Mouse (Mus musculus) liver, embryonic 13.5 days (tissue): Measurements from ENCODE around the gene Elfn2. TPM values are rescaled to one million over a fixed set of nuclear protein-coding genes. Genes with fewer than 3 reads are reported as not detected.

ENCODE experiments used
- ATAC-seq: fragments of 200-750 bp; cut with Nextera tagmentation; 2 replicates; pipeline ENCODE4 v1.8.0; 2017; ENCODE audit warnings: low read depth, mild to moderate bottlenecking, moderate number of reproducible peaks, moderate library complexity
- DNase-seq: peaks from one replicate; pipeline ENCODE4 v3.0.0; 2022
- H3K27ac ChIP-seq: fragments of 300-500 bp; sonication (generic); 2 replicates; pipeline ENCODE4 v1.5.1; 2015; ENCODE audit warnings: moderate library complexity, mild to moderate bottlenecking, inconsistent platforms
- H3K27me3 ChIP-seq: fragments of 300-500 bp; sonication (generic); 2 replicates; pipeline ENCODE4 v1.6.1; 2015; ENCODE audit warnings: mild to moderate bottlenecking, inconsistent platforms
- H3K36me3 ChIP-seq: fragments of 300-500 bp; sonication (generic); 2 replicates; pipeline ENCODE4 v1.6.1; 2015; ENCODE audit warnings: mild to moderate bottlenecking, inconsistent platforms
- H3K4me1 ChIP-seq: fragments of 300-500 bp; sonication (generic); replicated peaks from 2 replicates; pipeline ENCODE4 v1.6.1; 2015; ENCODE audit warnings: inconsistent platforms
- H3K4me2 ChIP-seq: fragments of 300-500 bp; sonication (generic); 2 replicates; pipeline ENCODE4 v1.6.1; 2015; ENCODE audit warnings: inconsistent platforms, mild to moderate bottlenecking, moderate library complexity
- H3K4me3 ChIP-seq: fragments of 300-500 bp; sonication (generic); replicated peaks from 2 replicates; pipeline ENCODE4 v1.5.1; 2015; ENCODE audit warnings: mild to moderate bottlenecking, inconsistent platforms
- H3K9ac ChIP-seq: fragments of 300-500 bp; sonication (generic); 2 replicates; pipeline ENCODE4 v1.6.1; 2015; ENCODE audit warnings: mild to moderate bottlenecking, inconsistent platforms
- H3K9me3 ChIP-seq: fragments of 300-500 bp; sonication (generic); replicated peaks from 2 replicates; pipeline ENCODE4 v1.6.1; 2016; ENCODE audit warnings: inconsistent platforms
- WGBS: fragments of 180-500 bp; shearing (Covaris S2); methylation state at CpG from one replicate; pipeline ENCODE4 v1.1.7; 2015; ENCODE audit not compliant: insufficient replicate concordance; 5-methylcytosine and 5-hydroxymethylcytosine counted together
- polyA plus RNA-seq: library from polyadenylated mRNA; unstranded; fragments of >200 nt; fragmentation: Nextera tagmentation; extraction: Ambion mirVana; gene quantifications from 2 replicates; pipeline ENCODE4 v1.2.1, GENCODE M21; 2015

Elfn2 gene
- polyA plus RNA-seq, 1 experiment from 2014 or later = 0.01 TPM

DNA sequence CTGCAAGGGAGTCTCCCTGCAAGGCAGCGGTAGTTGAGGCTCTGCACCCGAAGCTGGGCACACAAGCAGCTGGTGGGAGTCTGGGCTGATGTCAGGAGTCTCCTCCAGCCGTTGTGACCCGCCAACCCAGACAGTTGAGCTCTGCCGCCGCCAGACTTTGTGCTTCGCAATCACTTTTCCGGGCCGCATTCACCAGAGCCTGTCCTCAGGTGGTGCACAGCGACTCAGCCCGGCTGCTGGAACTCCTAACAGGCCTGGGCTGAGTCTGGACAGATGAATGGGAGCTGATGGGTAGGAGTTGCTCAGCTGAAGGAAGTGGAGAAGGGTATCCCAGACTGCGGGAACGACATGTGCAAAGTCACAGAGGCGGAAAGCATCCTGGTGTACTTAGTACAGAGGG lies 845 bp upstream of the Elfn2 start:
- Histone ChIP-seq H3K27me3 (peaks cover 95% of the 10 kb centered on the region), H3K4me3 (no peak overlapping the region), H3K27ac (no peak overlapping the region), H3K4me1 (no peaks in the 10 kb centered on the region), H3K9ac (no peak overlapping the region), H3K4me2 (no peak overlapping the region), H3K9me3 (no peaks in the 10 kb centered on the region), H3K36me3 (no peaks in the 10 kb centered on the region)
- DNase-seq (no peak), ATAC-seq (no peak)
- 10% methylated on average over 14 of the region's 14 CpGs for WGBS

DNA sequence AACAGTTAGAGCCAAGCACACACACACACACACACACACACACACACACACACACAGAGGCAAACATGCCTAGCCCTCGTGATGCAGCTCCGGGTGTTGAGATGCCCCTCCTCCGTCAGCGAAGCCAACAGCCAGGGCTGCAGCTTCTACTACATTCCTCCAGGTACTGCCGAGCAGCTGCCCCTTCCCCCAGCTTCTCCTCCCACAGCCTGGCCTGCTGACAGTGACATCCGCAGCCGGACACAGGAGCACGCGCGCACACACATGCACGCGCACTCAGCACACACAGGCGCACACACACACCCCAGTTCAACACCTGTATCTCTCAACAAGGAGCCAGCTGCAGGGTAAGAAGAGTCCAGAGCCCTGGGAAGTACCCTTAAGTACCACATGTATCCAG lies 1.6 kb downstream of the Elfn2 start:
- Histone ChIP-seq H3K4me2 (no peak overlapping the region), H3K4me1 (no peaks in the 10 kb centered on the region), H3K27me3 (peaks cover 96% of the 10 kb centered on the region), H3K9me3 (no peaks in the 10 kb centered on the region), H3K27ac (no peak overlapping the region), H3K36me3 (no peaks in the 10 kb centered on the region), H3K4me3 (no peak overlapping the region), H3K9ac (no peak overlapping the region)
- whole genome bisulfite sequencing = 49% methylated on average over 13 of the region's 13 CpGs
- DNase-seq = no peak
- ATAC-seq = no peak

DNA sequence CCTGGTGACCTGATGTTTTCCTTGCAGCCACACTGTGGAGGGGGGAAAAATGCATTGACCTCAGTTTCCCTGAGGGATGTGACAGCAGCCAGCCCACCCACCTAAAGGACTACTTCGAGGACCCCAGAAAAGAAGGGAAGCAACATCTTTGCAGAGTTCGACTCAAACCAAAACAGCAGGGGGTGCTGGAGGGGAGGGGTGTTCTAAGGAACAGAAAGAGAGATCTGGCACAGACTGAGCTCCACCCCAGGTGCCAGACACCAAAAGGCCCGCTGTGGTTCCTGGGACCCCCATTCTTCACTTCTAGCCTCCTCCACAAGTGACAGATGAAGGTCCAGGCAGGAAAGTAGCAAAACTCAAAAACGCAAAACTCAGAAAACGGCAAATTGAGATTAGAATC lies 2.7 kb downstream of the Elfn2 start:
- H3K27ac ChIP-seq = no peak overlapping the region
- no peaks in the 10 kb centered on the region for H3K36me3 ChIP-seq
- 25% methylated on average over 5 of the region's 5 CpGs for WGBS
- H3K9me3 ChIP-seq = no peaks in the 10 kb centered on the region
- ATAC-seq = no peak
- no peak overlapping the region for H3K4me2 ChIP-seq
- peaks cover 100% of the 10 kb centered on the region for H3K27me3 ChIP-seq
- H3K4me3 ChIP-seq = no peak overlapping the region
- no peaks in the 10 kb centered on the region for H3K4me1 ChIP-seq
- H3K9ac ChIP-seq = no peak overlapping the region
- no peak for DNase-seq

DNA sequence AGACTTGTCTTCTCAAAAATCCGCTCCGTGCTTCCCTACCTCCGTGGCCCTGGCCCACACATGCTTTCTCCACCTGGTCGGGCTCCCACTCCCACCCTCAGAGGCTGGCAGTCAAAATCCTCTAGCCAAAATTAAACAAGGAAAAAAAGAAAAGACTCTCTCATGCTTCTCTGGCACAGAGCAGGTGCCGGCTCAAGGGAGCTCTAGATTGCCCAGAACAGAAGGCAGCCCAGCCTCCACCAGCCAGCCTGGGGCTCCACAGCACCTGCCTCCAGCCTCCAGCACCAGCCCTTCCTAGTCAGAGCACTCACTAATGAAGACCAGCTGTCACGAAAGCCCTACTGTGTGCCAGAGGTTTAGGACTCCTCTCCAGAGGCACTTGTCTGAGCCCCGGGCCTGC lies 4.8 kb downstream of the Elfn2 start:
- no peak overlapping the region for H3K4me3 ChIP-seq
- no peaks in the 10 kb centered on the region for H3K36me3 ChIP-seq
- no peak overlapping the region for H3K4me2 ChIP-seq
- peaks cover 91% of the 10 kb centered on the region for H3K27me3 ChIP-seq
- H3K9me3 ChIP-seq = no peaks in the 10 kb centered on the region
- DNase-seq = no peak
- no peak for ATAC-seq
- no peak overlapping the region for H3K27ac ChIP-seq
- whole genome bisulfite sequencing = 65% methylated on average over 7 of the region's 7 CpGs
- no peaks in the 10 kb centered on the region for H3K4me1 ChIP-seq
- H3K9ac ChIP-seq = no peak overlapping the region

DNA sequence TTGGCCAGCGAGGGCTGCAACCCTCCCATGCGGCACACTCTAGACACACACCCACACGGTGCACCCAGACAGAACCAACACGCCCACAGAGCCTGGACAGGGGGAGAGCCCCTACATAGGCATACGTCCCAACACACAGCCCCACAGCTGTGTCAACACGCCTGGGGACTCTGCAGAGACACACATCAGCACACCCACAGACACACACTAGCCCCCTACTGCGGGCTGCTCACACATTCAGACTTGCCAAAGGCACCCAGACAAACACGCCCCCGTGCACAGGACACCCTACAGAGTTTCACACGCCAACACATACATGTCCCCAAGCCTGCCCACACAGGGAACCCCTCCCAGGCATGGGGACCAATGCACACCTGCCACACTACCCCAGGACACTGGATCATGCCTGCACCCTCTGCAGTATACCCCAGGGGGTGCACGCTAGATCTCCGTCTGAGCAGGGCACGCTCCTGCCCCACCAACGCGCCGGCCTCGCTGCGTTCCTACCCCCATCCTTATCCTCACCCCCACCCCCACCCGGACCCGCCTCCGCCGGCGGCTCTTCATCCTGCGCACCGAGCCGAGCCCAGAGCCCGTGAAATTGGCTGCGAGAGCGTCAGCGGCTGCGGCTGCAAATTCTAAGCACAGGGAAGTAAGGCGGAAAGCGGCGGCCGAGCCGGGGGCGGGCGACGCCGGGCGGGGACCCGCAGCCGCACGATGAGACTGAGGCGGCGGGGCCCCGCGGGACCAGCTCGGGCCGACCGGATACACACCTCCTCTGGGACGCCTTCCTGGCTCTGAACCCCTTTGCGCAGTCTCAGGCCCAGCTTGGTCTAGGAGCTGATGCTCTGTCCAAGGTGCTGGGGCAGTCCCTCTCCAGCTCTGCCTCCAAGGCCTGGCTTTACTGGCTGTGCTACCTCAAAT lies 6.0 kb downstream of the Elfn2 start:
- H3K4me3 ChIP-seq = no peak overlapping the region
- ATAC-seq (no peak), DNase-seq (no peak)
- H3K4me2 ChIP-seq = 0 out of 2 replicates have a peak overlapping the region, but pooled peaks have one; percentile 21
- 8% methylated on average over 53 of the region's 53 CpGs for WGBS
- no peaks in the 10 kb centered on the region for H3K9me3 ChIP-seq
- H3K9ac ChIP-seq = no peak overlapping the region
- peaks cover 86% of the 10 kb centered on the region for H3K27me3 ChIP-seq
- no peaks in the 10 kb centered on the region for H3K4me1 ChIP-seq
- no peak overlapping the region for H3K27ac ChIP-seq
- H3K36me3 ChIP-seq = no peaks in the 10 kb centered on the region

DNA sequence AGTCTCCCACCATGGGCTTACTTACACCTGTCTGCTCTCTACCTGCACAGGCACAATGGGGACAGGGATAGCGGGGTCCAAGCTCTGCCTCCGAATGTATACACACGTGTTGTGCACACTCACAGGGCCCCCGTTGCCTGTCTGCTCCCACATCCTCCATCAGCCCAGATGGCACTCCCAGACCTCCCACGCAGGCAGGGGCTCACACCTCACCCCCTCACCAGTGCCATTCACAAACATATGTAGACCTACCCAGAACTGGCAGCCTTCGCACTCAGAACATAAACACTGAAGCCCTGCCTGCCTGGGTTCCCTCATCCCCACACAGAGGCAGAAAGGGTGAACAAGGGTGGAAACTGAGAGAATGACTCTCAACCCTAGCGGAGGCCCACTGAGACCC lies 6.6 kb downstream of the Elfn2 start:
- Histone ChIP-seq H3K9ac (no peak overlapping the region), H3K4me3 (no peak overlapping the region), H3K4me1 (no peaks in the 10 kb centered on the region), H3K36me3 (no peaks in the 10 kb centered on the region), H3K27me3 (peaks cover 80% of the 10 kb centered on the region), H3K9me3 (no peaks in the 10 kb centered on the region), H3K4me2 (no peak overlapping the region), H3K27ac (no peak overlapping the region)
- 54% methylated on average over 7 of the region's 7 CpGs for WGBS
- ATAC-seq = no peak
- DNase-seq = no peak

DNA sequence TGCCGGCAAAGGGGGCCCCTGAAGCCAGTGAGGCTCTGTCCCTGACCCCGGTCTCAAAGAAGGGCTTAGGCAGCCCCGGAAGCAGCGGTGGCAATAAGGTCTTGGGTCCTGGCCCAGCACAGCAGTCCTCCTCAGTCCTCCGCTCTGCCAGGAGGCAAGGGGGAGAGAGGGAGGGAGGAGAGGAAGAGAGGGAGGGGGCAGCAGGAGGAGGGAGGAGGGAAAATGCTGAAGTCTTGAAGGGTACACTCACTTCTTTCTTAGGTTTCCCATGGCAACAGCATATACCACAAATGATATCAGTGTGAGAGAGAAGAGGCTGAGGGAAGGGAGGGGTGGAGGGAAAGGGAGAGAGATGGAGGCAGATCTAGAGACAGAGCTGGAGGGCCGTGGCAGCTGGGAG lies 7.9 kb downstream of the Elfn2 start:
- DNase-seq (no peak), ATAC-seq (no peak)
- H3K27me3 ChIP-seq = peaks cover 67% of the 10 kb centered on the region
- H3K4me3 ChIP-seq = no peak overlapping the region
- 33% methylated on average over 6 of the region's 6 CpGs for WGBS
- H3K36me3 ChIP-seq = no peaks in the 10 kb centered on the region
- no peaks in the 10 kb centered on the region for H3K4me1 ChIP-seq
- no peaks in the 10 kb centered on the region for H3K9me3 ChIP-seq
- no peak overlapping the region for H3K27ac ChIP-seq
- H3K9ac ChIP-seq = no peak overlapping the region
- H3K4me2 ChIP-seq = no peak overlapping the region

DNA sequence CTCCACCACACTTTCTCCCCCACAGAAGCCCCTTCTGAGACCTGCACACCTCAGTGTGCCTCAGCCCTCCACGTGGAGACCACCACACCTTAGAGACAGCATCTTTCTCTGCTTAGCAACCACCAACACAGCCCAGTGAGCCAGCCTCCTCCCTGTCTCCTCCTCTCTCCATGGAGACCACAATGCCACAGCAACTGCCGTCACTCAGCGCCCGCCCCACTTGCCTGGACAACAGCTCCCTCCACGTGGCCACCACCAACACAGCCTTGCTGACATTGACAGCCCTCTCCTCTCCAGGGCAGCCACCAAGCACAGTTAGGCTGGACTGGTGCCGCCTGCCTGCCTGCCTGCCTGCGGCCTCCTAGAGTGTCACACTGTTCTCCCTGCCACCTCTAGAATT lies 8.8 kb downstream of the Elfn2 start:
- ATAC-seq (no peak), DNase-seq (no peak)
- H3K9me3 ChIP-seq = no peaks in the 10 kb centered on the region
- H3K36me3 ChIP-seq = no peaks in the 10 kb centered on the region
- no peak overlapping the region for H3K4me2 ChIP-seq
- peaks cover 58% of the 10 kb centered on the region for H3K27me3 ChIP-seq
- H3K9ac ChIP-seq = no peak overlapping the region
- no peak overlapping the region for H3K4me3 ChIP-seq
- no peaks in the 10 kb centered on the region for H3K4me1 ChIP-seq
- H3K27ac ChIP-seq = no peak overlapping the region
- WGBS = 30% methylated on average over 7 of the region's 7 CpGs

DNA sequence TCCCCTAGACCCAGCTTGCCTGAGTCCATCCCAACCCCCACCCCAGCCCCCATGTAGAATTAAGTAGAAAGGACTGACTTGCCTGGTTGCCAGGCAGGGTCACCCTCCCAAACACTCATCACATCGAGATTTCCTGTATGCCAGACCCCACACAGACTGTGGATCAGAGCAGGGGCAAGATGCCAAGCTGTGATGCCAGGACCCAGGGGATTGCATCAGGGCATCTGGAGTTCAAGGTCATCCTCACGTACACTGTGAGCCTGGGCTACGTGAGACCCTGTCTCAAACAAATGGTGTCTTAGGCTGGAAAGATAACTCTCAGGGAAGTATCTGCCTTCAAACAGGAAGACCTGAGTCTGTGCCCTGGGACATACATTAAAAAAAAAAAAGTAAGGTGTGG lies 11.9 kb downstream of the Elfn2 start:
- no peak for DNase-seq
- Histone ChIP-seq H3K9me3 (no peaks in the 10 kb centered on the region), H3K4me1 (no peaks in the 10 kb centered on the region), H3K9ac (no peak overlapping the region), H3K4me3 (no peak overlapping the region), H3K27me3 (peaks cover 27% of the 10 kb centered on the region), H3K4me2 (no peak overlapping the region), H3K36me3 (no peaks in the 10 kb centered on the region), H3K27ac (no peak overlapping the region)
- ATAC-seq = no peak
- WGBS = 35% methylated on average over 3 of the region's 3 CpGs

DNA sequence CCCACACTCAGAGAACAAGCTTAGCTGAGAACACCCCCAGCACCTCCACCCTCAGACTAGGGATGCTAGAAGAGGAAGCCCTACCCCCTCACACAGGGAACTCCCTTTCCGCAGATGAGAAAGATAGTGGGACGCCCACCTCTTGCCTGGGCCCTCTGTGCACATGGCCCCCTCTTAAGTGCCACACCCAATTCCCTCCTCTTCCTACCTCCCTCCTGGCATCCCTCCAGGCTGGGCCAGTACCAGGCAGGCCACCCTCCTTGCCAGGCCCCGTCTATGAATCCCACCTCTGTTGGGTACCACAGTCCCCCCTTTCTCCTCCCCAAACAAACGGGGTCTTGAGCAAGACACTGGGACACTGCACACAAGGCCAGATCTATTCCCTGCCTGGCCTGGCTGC lies 13.7 kb downstream of the Elfn2 start:
- DNase-seq = no peak
- Histone ChIP-seq H3K4me3 (no peak overlapping the region), H3K9ac (no peak overlapping the region), H3K36me3 (no peaks in the 10 kb centered on the region), H3K4me1 (no peaks in the 10 kb centered on the region), H3K27ac (no peak overlapping the region), H3K4me2 (no peak overlapping the region), H3K9me3 (no peaks in the 10 kb centered on the region), H3K27me3 (peaks cover 9% of the 10 kb centered on the region; the same call in 1 of the 2 replicates)
- no peak for ATAC-seq
- WGBS = 40% methylated on average over 4 of the region's 4 CpGs

DNA sequence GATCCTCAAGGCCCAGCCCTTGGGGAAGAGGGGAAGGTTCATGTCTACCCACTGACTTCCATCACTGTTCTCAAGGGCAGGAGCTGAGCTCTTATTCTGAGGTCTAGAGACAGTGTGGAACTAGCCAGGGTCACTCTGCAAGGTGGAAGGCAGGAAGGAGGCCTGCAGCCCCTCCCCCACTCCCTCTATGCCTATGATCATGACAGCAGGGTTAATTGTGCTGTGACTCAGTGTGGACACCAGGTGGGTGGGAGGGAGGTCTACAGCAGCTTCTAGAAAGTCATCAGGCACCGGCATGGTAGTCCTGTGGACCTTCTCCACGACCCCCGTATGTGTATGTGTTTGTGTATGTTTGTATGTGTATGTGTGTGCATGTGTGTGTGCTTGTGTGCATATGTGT lies 14.6 kb downstream of the Elfn2 start:
- Histone ChIP-seq H3K36me3 (no peaks in the 10 kb centered on the region), H3K9ac (no peak overlapping the region), H3K9me3 (no peaks in the 10 kb centered on the region), H3K4me3 (no peak overlapping the region), H3K27me3 (0 out of 2 replicates have a peak, but pooled peaks cover 11% of the 10 kb centered on the region), H3K4me1 (no peaks in the 10 kb centered on the region), H3K27ac (no peak overlapping the region), H3K4me2 (no peak overlapping the region)
- ATAC-seq = no peak
- DNase-seq = no peak
- 77% methylated on average over 3 of the region's 3 CpGs for WGBS

DNA sequence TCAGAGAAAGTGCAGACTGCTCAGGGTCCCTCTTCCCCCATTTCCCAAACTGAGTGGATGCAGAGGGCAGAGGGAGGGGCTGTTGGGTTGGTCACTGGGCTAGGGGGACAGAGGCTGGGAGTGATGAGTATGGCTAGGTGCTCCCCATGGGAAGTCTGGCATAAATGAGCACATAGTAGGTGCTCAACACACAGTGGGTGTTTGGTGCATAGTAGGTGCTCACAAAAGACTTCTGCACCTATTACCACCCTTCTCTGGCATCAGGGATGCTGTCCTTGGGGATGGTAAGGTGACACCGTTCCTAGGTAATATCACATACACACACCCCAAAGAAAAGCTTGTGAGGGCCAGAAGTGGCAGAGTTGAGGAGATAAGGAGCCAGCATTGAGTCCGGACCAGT lies 18.2 kb downstream of the Elfn2 start:
- H3K4me3 ChIP-seq = no peak overlapping the region
- 47% methylated on average over 2 of the region's 2 CpGs for WGBS
- no peaks in the 10 kb centered on the region for H3K4me1 ChIP-seq
- no peaks in the 10 kb centered on the region for H3K36me3 ChIP-seq
- H3K27ac ChIP-seq = no peak overlapping the region
- H3K4me2 ChIP-seq = no peak overlapping the region
- DNase-seq (no peak), ATAC-seq (no peak)
- H3K9me3 ChIP-seq = no peaks in the 10 kb centered on the region
- peaks cover 11% of the 10 kb centered on the region; the same call in 1 of the 2 replicates for H3K27me3 ChIP-seq
- no peak overlapping the region for H3K9ac ChIP-seq
